Mouse (Mus musculus) subcutaneous adipose tissue, adult 2 months (tissue): ENCODE measurements around the gene Crb3. TPM values are rescaled to one million over a fixed set of nuclear protein-coding genes. Genes with fewer than 3 reads are reported as not detected.

Source experiments
- polyA plus RNA-seq: library from polyadenylated mRNA; depleted of rRNA; stranded (reverse); fragments of >200 nt; gene quantifications from 2 replicates; pipeline ENCODE4 v1.2.3, GENCODE M21; 2012; ENCODE audit warnings: low replicate concordance; rRNA removed

Crb3 gene
- polyA plus RNA-seq = 0.86 and 20.5 TPM in 2 replicates

GRCm38 (mm10) chr17:57058891-57059485, at the start of gene Crb3:
Crb3 (plus strand) TSS chr17:57059105.

GRCm38 (mm10) chr17:57011236-57012141, 47.4 kb upstream of the Crb3 start, which contains the start of the genes Gtf2f1 and Gm17949:
Gtf2f1 (minus strand) TSS chr17:57011288.
Gm17949 (plus strand) TSS chr17:57011469.

GRCm38 (mm10) chr17:57030931-57031660, 27.8 kb upstream of the Crb3 start, which contains the start of gene Khsrp:
Khsrp (minus strand) TSS chr17:57031522.

GRCm38 (mm10) chr17:57041554-57041953, 17.4 kb upstream of the Crb3 start, which contains the start of gene Slc25a41:
Slc25a41 (minus strand) TSS chr17:57041654.

GRCm38 (mm10) chr17:57059486-57059977, 627 bp downstream of the Crb3 start, which contains the start of gene Slc25a23:
Slc25a23 (minus strand) TSS chr17:57059863.

GRCm38 (mm10) chr17:57078336-57078735, 19.4 kb downstream of the Crb3 start, which contains the start of gene Dennd1c:
Dennd1c (minus strand) TSS chr17:57078514.

GRCm38 (mm10) chr17:57087049-57087832, 28.3 kb downstream of the Crb3 start, which contains the start of gene Tubb4a:
Tubb4a (minus strand) TSS chr17:57087782.

GRCm38 (mm10) chr17:57105181-57106034, 46.5 kb downstream of the Crb3 start, which contains the start of gene Tnfsf9:
Tnfsf9 (plus strand) TSS chr17:57105325.

Other genes starting within 250 kb of the Crb3 start
- gene Rfx2, start 228.1 kb upstream of the Crb3 start, polyA plus RNA-seq = 13.1 and 38.2 TPM in 2 replicates
- gene Acsbg2, start 184.7 kb upstream of the Crb3 start, polyA plus RNA-seq = not detected in 2 replicates
- gene 1700061G19Rik, start 183.6 kb upstream of the Crb3 start, polyA plus RNA-seq = 0.09 and 0.19 TPM in 2 replicates
- 39.4 and 72.8 TPM in 2 replicates for gene Mllt1, start 123.7 kb upstream of the Crb3 start, polyA plus RNA-seq
- gene Acer1, start 77.0 kb upstream of the Crb3 start, polyA plus RNA-seq = 0.09 TPM in 1 of 2 replicates, not detected in the other
- 192 and 198 TPM in 2 replicates for gene Clpp, start 68.8 kb upstream of the Crb3 start, polyA plus RNA-seq
- 27.3 and 34.3 TPM in 2 replicates for gene Alkbh7, start 61.8 kb upstream of the Crb3 start, polyA plus RNA-seq
- not detected in 2 replicates for gene Pspn, start 59.1 kb upstream of the Crb3 start, polyA plus RNA-seq
- 22.9 and 36.9 TPM in 2 replicates for gene Gtf2f1, start 47.8 kb upstream of the Crb3 start, polyA plus RNA-seq
- 0.19 TPM in 1 of 2 replicates, not detected in the other for gene Gm17949, start 47.6 kb upstream of the Crb3 start, polyA plus RNA-seq
- 47.4 and 97.3 TPM in 2 replicates for gene Khsrp, start 27.6 kb upstream of the Crb3 start, polyA plus RNA-seq
- gene Slc25a41, start 17.5 kb upstream of the Crb3 start, polyA plus RNA-seq = 0.45 TPM in 1 of 2 replicates, not detected in the other
- gene Slc25a23, start 758 bp downstream of the Crb3 start, polyA plus RNA-seq = 95.0 and 96.1 TPM in 2 replicates
- 10.5 and 12.6 TPM in 2 replicates for gene Dennd1c, start 19.4 kb downstream of the Crb3 start, polyA plus RNA-seq
- gene Tubb4a, start 28.7 kb downstream of the Crb3 start, polyA plus RNA-seq = 6.0 and 22.0 TPM in 2 replicates
- gene Tnfsf9, start 46.2 kb downstream of the Crb3 start, polyA plus RNA-seq = 2.0 and 5.2 TPM in 2 replicates
- not detected in 2 replicates for gene Cd70, start 90.7 kb downstream of the Crb3 start, polyA plus RNA-seq
- gene Tnfsf14, start 135.1 kb downstream of the Crb3 start, polyA plus RNA-seq = 0.43 and 1.8 TPM in 2 replicates
- gene C3, start 169.0 kb downstream of the Crb3 start, polyA plus RNA-seq = 481 and 636 TPM in 2 replicates
- gene Gpr108, start 189.3 kb downstream of the Crb3 start, polyA plus RNA-seq = 76.1 and 81.7 TPM in 2 replicates
- gene Trip10, start 190.3 kb downstream of the Crb3 start, polyA plus RNA-seq = 39.3 and 57.0 TPM in 2 replicates
- 3.2 and 8.2 TPM in 2 replicates for gene Vav1, start 220.0 kb downstream of the Crb3 start, polyA plus RNA-seq